Mouse (Mus musculus) liver, embryonic 14 days (tissue): Measurements from ENCODE around the gene Hexdc. TPM values are rescaled to one million over a fixed set of nuclear protein-coding genes. Genes with fewer than 3 reads are reported as not detected.

ENCODE experiments used
- polyA plus RNA-seq: library from polyadenylated mRNA; depleted of rRNA; stranded (reverse); fragments of >200 nt; gene quantifications from 2 replicates; pipeline ENCODE4 v1.2.3, GENCODE M21; 2012; rRNA removed

The Hexdc gene
- polyA plus RNA-seq, result 6.9 and 8.6 TPM in 2 replicates

GRCm38 (mm10) chr11:121204161-121205006 lies at the start of gene Hexdc, which contains the start of gene Ogfod3:
Gene Hexdc, plus strand, starts transcription at chr11:121204433.
Gene Ogfod3, minus strand, starts transcription at chr11:121204711.

GRCm38 (mm10) chr11:121159971-121160370 lies 44.3 kb upstream of the Hexdc start, which contains the start of gene Uts2r:
Gene Uts2r, plus strand, starts transcription at chr11:121160271.

GRCm38 (mm10) chr11:121229018-121229439 lies 24.8 kb downstream of the Hexdc start, which contains the start of gene Cybc1:
Gene Cybc1, minus strand, starts transcription at chr11:121229322.

GRCm38 (mm10) chr11:121236564-121237344 lies 32.5 kb downstream of the Hexdc start, which contains the start of gene Narf:
Gene Narf, plus strand, starts transcription at chr11:121237253.

GRCm38 (mm10) chr11:121259160-121260100 lies 55.2 kb downstream of the Hexdc start, which contains the start of gene Foxk2:
Gene Foxk2, plus strand, starts transcription at chr11:121259990.

Other genes starting within 250 kb of the Hexdc start
- 25.7 and 28.4 TPM in 2 replicates for gene Csnk1d, start 213.1 kb upstream of the Hexdc start, polyA plus RNA-seq
- gene Cd7, start 165.0 kb upstream of the Hexdc start, polyA plus RNA-seq, result 0.34 and 0.43 TPM in 2 replicates
- 0.06 and 0.07 TPM in 2 replicates for gene Sectm1b, start 140.9 kb upstream of the Hexdc start, polyA plus RNA-seq
- 0.87 and 1.2 TPM in 2 replicates for gene Sectm1a, start 123.2 kb upstream of the Hexdc start, polyA plus RNA-seq
- gene Tex19.2, start 85.8 kb upstream of the Hexdc start, polyA plus RNA-seq, result 0.06 and 0.09 TPM in 2 replicates
- gene Tex19.1, start 58.3 kb upstream of the Hexdc start, polyA plus RNA-seq, result 0.06 and 0.18 TPM in 2 replicates
- 0.01 and 0.03 TPM in 2 replicates for gene Uts2r, start 44.2 kb upstream of the Hexdc start, polyA plus RNA-seq
- 5.6 and 5.9 TPM in 2 replicates for gene Ogfod3, start 278 bp downstream of the Hexdc start, polyA plus RNA-seq
- 14.7 and 18.6 TPM in 2 replicates for gene Cybc1, start 24.9 kb downstream of the Hexdc start, polyA plus RNA-seq
- 40.0 and 45.3 TPM in 2 replicates for gene Narf, start 32.8 kb downstream of the Hexdc start, polyA plus RNA-seq
- 8.5 and 9.7 TPM in 2 replicates for gene Foxk2, start 55.6 kb downstream of the Hexdc start, polyA plus RNA-seq
- gene Wdr45b, start 150.0 kb downstream of the Hexdc start, polyA plus RNA-seq, result 14.8 and 16.9 TPM in 2 replicates
- gene Rab40b, start 183.8 kb downstream of the Hexdc start, polyA plus RNA-seq, result 0.18 and 0.33 TPM in 2 replicates
- gene Fn3krp, start 217.0 kb downstream of the Hexdc start, polyA plus RNA-seq, result 22.8 and 26.2 TPM in 2 replicates
- 32.8 and 40.2 TPM in 2 replicates for gene Fn3k, start 230.5 kb downstream of the Hexdc start, polyA plus RNA-seq
- 16.7 and 19.3 TPM in 2 replicates for gene Tbcd, start 247.5 kb downstream of the Hexdc start, polyA plus RNA-seq